Mouse (Mus musculus) frontal cortex, postnatal 14 days (tissue): ENCODE results near the gene Ifna15.
"Not testable (repeated sequence)": the region's sequence is repeated elsewhere in the genome, so short reads cannot be mapped to it uniquely, and the experiment has no call there.

Experiments
- DNase-seq, 2 experiments: peaks; one replicate each; pipeline ENCODE4 v3.0.0; 2022; ENCODE audit warnings: low spot score in 2 of 2

Ifna15 gene

GRCm38 (mm10) chr4:88558145-88558544, at the start of gene Ifna15:
Gene Ifna15, minus strand, starts transcription at chr4:88558245.
- DNase-seq, result not testable (repeated sequence)

- DNase-seq, result no peak
These were observed 45.2 kb upstream of the Ifna15 start, which contains the start of gene Ifna12 for GRCm38 (mm10) chr4:88603276-88603675. Gene Ifna12, minus strand, starts transcription at chr4:88603376.

- DNase-seq, result no peak
These were observed 34.2 kb upstream of the Ifna15 start, which contains the start of gene Ifna9 for GRCm38 (mm10) chr4:88592285-88592684. Gene Ifna9, minus strand, starts transcription at chr4:88592385.

- DNase-seq, result no peak
These were observed 13.7 kb upstream of the Ifna15 start, which contains the start of gene Ifna14 for GRCm38 (mm10) chr4:88571698-88572097. Gene Ifna14, minus strand, starts transcription at chr4:88571798.

- DNase-seq, result no peak
These were observed 3.7 kb upstream of the Ifna15 start for GRCm38 (mm10) chr4:88561791-88562190.

GRCm38 (mm10) chr4:88550161-88550945, 7.7 kb downstream of the Ifna15 start:
- peak; percentile 21 to 49 for DNase-seq

- no peak for DNase-seq
These were observed 10.1 kb downstream of the Ifna15 start for GRCm38 (mm10) chr4:88547986-88548385.

GRCm38 (mm10) chr4:88543649-88544234, 14.3 kb downstream of the Ifna15 start:
- DNase-seq, result no peak

- no peak for DNase-seq
These were observed 20.7 kb downstream of the Ifna15 start for GRCm38 (mm10) chr4:88537328-88537727.

- no peak for DNase-seq
These were observed 21.4 kb downstream of the Ifna15 start for GRCm38 (mm10) chr4:88536640-88537039.

- DNase-seq, result no peak
These were observed 22.3 kb downstream of the Ifna15 start for GRCm38 (mm10) chr4:88535742-88536141.

GRCm38 (mm10) chr4:88534903-88535302, 23.1 kb downstream of the Ifna15 start:
- no peak for DNase-seq

GRCm38 (mm10) chr4:88533499-88533898, 24.5 kb downstream of the Ifna15 start:
- DNase-seq, result no peak

GRCm38 (mm10) chr4:88530892-88531291, 27.2 kb downstream of the Ifna15 start:
- DNase-seq, result no peak

- no peak for DNase-seq
These were observed 27.8 kb downstream of the Ifna15 start for GRCm38 (mm10) chr4:88530271-88530670.

- DNase-seq, result no peak
These were observed 31.5 kb downstream of the Ifna15 start for GRCm38 (mm10) chr4:88526379-88527049.

- DNase-seq, result no peak
These were observed 32.7 kb downstream of the Ifna15 start for GRCm38 (mm10) chr4:88525393-88525792.

GRCm38 (mm10) chr4:88523241-88523640, 34.8 kb downstream of the Ifna15 start:
- DNase-seq, result no peak

- DNase-seq, result no peak
These were observed 35.4 kb downstream of the Ifna15 start, which contains the start of gene Ifnb1 for GRCm38 (mm10) chr4:88522674-88523073. Gene Ifnb1, minus strand, starts transcription at chr4:88522774.

GRCm38 (mm10) chr4:88517957-88518356, 40.1 kb downstream of the Ifna15 start:
- DNase-seq, result no peak

GRCm38 (mm10) chr4:88515711-88516211, 42.3 kb downstream of the Ifna15 start:
- no peak for DNase-seq

GRCm38 (mm10) chr4:88515250-88515649, 42.8 kb downstream of the Ifna15 start:
- DNase-seq, result no peak
